Mouse (Mus musculus) spleen, embryonic (tissue): ENCODE measurements around the gene Fip1l1.

Source experiments
- CTCF ChIA-PET: fragments of 350-600 bp; sonication (Branson Sonifier 250); formaldehyde crosslinking; loops from one replicate; lab custom pipeline; 2022; lab: Charles Lee

The Fip1l1 gene

GRCm38 (mm10) chr5:74613491-74614151 is 78.4 kb downstream of the Fip1l1 start:
- CTCF ChIA-PET, result interaction anchor here (0.7 kb wide), 1 partner anchor 91 kb away, joined by 7 read pairs; no protein-coding TSS in a partner anchor

- CTCF ChIA-PET, result no interaction called here
Measured at GRCm38 (mm10) chr5:74617816-74618572, 82.7 kb downstream of the Fip1l1 start.

- CTCF ChIA-PET, result interaction anchor here (0.6 kb wide), 2 partner anchors 185 to 532 kb away, joined by 4 to 23 read pairs; no protein-coding TSS in a partner anchor
Measured at GRCm38 (mm10) chr5:74618573-74619059, 83.4 kb downstream of the Fip1l1 start.

- CTCF ChIA-PET, result no interaction called here
Measured at GRCm38 (mm10) chr5:74621691-74622470, 86.6 kb downstream of the Fip1l1 start.

GRCm38 (mm10) chr5:74623316-74624000 is 88.2 kb downstream of the Fip1l1 start:
- CTCF ChIA-PET, result no interaction called here

- CTCF ChIA-PET, result no interaction called here
Measured at GRCm38 (mm10) chr5:74624385-74624784, 89.1 kb downstream of the Fip1l1 start.

GRCm38 (mm10) chr5:74628001-74628400 is 92.8 kb downstream of the Fip1l1 start:
- CTCF ChIA-PET, result no interaction called here

- CTCF ChIA-PET, result no interaction called here
Measured at GRCm38 (mm10) chr5:74632369-74633114, 97.3 kb downstream of the Fip1l1 start.

- CTCF ChIA-PET, result no interaction called here
Measured at GRCm38 (mm10) chr5:74633453-74633852, 98.2 kb downstream of the Fip1l1 start.

GRCm38 (mm10) chr5:74634391-74634790 is 99.1 kb downstream of the Fip1l1 start:
- CTCF ChIA-PET, result no interaction called here

GRCm38 (mm10) chr5:74639516-74639915 is 104.3 kb downstream of the Fip1l1 start:
- CTCF ChIA-PET, result no interaction called here

- CTCF ChIA-PET, result interaction anchor here (0.5 to 0.6 kb wide), 2 partner anchors 22 to 517 kb away, joined by 3 to 5 read pairs; no protein-coding TSS in a partner anchor
Measured at GRCm38 (mm10) chr5:74640504-74640903, 105.3 kb downstream of the Fip1l1 start.

GRCm38 (mm10) chr5:74641000-74641399 is 105.8 kb downstream of the Fip1l1 start:
- CTCF ChIA-PET, result interaction anchor here (0.5 to 0.6 kb wide), 2 partner anchors 21 to 516 kb away, joined by 3 to 5 read pairs; no protein-coding TSS in a partner anchor

GRCm38 (mm10) chr5:74642291-74642690 is 107.0 kb downstream of the Fip1l1 start:
- CTCF ChIA-PET, result no interaction called here

GRCm38 (mm10) chr5:74647584-74647984 is 112.3 kb downstream of the Fip1l1 start:
- CTCF ChIA-PET, result no interaction called here

GRCm38 (mm10) chr5:74648216-74648615 is 113.0 kb downstream of the Fip1l1 start:
- CTCF ChIA-PET, result no interaction called here
